Mouse (Mus musculus) MEL-GATA-1-ER (cell line): ENCODE results near the gene Arid3b.
"Not testable (repeated sequence)": the region's sequence is repeated elsewhere in the genome, so short reads cannot be mapped to it uniquely, and the experiment has no call there.

ENCODE experiments used
- DNase-seq: peaks from one replicate; pipeline ENCODE4 v3.0.0-alpha.2; 2012; ENCODE audit warnings: low read depth; ENCODE audit errors: extremely low read depth

The Arid3b gene

DNA sequence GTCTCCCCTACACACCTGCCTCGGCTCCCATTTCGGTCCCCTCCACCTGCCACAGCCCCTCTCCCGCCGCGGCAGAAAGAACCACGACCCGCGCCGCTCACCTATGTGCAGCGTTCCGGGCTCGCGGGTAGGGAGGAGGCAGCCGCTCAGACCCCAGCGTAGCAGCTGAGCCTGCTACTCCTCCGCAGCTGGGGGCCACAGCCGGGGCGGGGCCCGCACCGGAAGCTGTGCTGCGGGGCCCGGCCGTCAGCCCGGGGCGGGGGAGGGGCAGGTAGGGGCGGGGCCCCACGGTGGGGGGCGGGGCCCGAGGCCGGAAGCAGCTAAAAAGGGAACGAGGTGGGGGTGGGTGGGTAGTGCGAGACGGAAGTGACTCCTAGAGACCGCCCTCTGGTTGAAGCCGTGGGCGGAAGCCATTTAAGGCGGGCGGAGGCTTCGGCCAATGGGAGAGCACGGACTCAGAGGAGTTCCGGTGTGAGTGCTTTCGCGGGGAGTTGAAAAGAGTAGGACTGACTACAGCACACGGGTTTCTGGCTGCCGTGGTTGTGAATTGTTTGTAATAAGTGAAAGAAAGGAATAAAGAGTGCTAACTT lies at the start of gene Arid3b:
Arid3b (minus strand) TSS at position 213 of the 590 bp plus-strand sequence.
- DNase-seq, result peak; percentile 93

DNA sequence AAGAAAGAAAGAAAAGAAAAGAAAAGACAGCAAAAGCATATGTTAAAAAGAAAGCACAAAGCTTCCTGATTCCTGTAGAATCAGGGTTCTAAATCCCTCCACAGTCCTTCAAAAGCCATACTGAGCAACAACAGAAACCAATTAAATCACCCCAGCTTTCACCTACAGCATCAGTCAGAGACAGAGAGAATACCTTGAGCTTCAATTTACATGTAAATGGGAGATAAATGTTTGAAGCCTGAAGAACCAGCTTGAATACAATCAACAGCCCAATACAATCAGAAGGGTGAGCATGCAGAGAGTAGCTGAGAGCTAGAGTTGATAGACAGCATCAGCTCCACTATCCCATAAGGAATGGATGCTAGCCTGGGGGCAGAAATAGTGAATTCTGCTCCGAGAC lies 46.8 kb upstream of the Arid3b start:
- DNase-seq, result no peak

DNA sequence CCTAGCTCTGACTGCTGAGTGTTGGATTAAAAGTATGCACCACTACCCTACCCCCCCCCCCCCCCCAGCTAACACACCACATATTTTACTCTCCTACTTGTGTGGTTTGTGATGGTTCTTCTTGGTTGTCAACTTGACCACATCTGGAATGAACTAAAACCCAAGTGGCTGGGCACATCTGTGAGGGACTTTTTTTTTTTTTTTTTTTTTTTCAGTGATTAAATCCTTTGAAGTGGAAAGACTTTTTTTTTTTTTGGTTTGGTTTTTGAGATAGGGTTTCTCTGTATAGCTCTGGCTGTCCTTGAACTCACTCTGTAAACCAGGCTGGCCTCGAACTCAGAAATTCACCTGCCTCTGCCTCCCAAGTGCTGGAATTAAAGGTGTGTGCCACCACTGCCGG lies 45.2 kb upstream of the Arid3b start:
- DNase-seq, result not testable (repeated sequence)

DNA sequence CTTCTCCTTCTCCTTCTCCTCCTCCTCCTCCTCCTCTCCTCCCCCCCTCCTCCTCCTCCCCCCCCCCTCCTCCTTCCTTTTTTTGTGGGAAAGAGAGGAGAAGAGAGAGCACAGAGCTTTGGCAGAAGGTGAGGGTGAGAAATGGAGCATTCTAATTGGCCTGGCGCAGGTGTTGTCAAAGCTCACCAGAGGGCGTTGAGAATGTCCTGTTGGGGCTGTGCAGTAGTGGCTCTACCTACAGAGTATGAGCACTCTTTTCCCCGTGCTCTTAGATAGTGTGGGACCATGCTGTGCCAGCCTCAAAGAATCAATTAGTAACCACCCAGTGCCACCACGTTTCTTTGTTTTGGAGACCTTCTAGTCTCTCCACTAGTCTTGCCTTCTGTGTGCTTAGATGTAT lies 43.7 kb upstream of the Arid3b start:
- no peak for DNase-seq

DNA sequence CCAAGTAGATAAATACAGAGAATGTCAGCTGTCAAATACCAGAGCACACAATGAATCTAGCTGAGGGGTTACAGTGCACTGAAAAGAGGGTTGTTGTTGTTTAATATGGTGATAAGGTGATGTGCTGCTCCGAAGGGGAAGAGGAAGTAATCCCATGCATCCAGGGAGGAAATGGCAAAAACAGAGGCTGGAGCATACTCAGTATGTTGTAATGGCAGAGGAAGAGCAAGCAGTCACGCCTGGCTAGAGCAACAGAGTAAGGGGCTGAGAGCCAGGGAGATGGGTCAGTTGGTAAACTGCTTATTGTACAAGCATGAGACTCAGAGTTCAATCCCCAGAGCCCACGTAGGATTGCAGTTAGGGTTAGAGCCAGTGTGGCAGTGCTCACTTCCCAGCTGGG lies 42.6 kb upstream of the Arid3b start:
- no peak for DNase-seq

- no peak for DNase-seq
Observed at GRCm38 (mm10) chr9:57874994-57875393, 38.4 kb upstream of the Arid3b start.

- no peak for DNase-seq
Observed at GRCm38 (mm10) chr9:57874134-57874533, 37.5 kb upstream of the Arid3b start.

- DNase-seq, result no peak
Observed at GRCm38 (mm10) chr9:57870273-57870816, 33.8 kb upstream of the Arid3b start.

GRCm38 (mm10) chr9:57868767-57869166 lies 32.2 kb upstream of the Arid3b start:
- DNase-seq, result no peak

- DNase-seq, result no peak
Observed at GRCm38 (mm10) chr9:57867880-57868279, 31.3 kb upstream of the Arid3b start.

- DNase-seq, result no peak
Observed at GRCm38 (mm10) chr9:57867236-57867635, 30.6 kb upstream of the Arid3b start.

GRCm38 (mm10) chr9:57866530-57866929 lies 29.9 kb upstream of the Arid3b start:
- DNase-seq, result no peak

DNA sequence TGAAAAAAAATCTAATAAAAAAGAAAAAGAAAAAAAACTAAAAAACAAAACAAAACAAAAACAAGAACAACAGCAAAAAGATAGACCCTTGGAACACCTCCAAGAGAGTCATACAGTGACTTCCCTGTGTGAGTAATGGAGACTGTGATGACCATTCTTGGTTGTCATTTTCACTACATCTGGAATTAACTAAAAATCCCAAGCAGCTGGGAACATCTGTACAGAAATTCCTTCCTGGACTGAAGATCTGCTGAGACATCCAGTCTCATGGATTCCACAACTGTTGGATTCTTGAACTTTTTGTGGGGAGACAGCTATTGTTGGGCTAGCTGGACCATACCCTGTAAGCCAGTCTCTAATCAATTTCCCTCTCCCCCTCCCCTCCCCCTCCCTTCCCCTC lies 27.7 kb upstream of the Arid3b start:
- DNase-seq, result no peak

DNA sequence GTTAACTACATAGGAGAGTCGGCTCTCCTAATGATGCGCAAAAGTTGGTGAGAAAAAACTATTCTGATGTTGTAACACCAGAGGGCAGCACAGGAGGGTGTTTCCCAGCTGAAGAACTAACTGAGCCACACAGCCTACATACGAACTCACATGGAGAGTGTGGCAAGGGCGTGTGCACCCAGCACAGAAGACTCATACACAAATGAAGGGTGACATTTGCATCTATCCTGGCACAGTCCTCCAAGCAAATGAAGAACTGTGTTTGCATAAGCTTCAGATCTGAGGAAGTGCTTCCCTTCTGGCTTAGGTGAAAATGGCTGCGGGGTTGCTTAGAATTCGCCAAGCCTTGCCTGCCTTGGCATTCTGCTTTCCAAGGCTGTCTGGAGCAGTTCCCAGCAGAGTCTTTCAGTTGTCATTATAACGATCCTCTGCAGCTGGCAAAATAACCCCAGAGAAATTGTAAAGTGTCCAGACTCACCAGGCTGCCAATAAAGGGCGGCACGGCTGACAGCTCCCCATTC lies 25.4 kb upstream of the Arid3b start:
- peak; percentile 36 for DNase-seq

- no peak for DNase-seq
Observed at GRCm38 (mm10) chr9:57856456-57856855, 19.9 kb upstream of the Arid3b start.

- DNase-seq, result no peak
Observed at GRCm38 (mm10) chr9:57854280-57854679, 17.7 kb upstream of the Arid3b start.

DNA sequence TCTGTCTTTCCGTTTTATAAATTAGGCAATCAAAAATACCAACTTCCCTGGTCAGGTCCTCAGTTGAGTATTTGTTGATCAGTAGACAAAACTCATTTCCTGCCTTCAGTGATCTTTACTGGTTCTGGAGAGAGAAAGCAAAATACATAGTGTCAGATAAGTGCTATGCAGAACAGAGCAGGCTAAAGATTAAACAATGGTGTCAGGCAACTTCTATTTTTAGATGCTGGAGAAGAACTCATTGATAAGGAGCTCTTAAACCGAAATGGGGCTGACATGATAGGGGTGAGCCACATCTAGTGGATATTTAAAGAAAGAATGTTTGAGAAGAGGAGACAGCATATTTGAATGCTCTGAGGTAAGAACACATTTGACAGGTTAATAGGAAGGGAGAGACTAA lies 2.4 kb upstream of the Arid3b start:
- peak; percentile 33 for DNase-seq

DNA sequence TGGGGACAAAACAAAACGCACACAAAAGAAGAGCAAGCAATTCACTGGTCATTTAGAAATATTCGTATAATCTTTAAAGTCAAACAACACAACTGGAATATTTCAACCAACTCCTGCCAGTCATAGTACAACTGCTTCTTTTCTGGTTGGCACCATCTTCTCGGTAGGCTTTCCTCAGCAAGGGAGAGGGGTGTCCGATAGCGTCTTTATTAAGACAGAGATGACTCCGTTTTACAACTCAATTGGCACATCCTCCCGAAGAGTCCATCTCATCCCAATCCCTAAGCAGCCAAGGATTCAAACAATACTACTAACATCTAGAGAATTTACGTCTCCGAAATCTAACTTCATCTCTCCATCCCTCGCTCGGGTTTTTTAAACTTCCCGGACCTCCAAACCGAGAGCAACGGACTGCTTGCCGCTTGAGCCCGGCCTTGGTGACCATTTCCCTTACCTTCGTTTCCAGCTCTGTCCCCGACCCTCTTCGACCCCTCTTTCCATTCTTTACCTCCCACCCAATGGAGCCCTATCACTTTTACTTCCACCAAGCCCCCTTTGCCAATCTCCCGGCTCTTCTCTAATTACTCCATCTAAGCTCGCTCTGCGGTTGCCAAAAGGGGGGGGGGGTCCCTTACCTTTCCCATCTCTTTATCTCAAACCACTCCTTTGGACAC lies 615 bp downstream of the Arid3b start:
- no peak for DNase-seq

DNA sequence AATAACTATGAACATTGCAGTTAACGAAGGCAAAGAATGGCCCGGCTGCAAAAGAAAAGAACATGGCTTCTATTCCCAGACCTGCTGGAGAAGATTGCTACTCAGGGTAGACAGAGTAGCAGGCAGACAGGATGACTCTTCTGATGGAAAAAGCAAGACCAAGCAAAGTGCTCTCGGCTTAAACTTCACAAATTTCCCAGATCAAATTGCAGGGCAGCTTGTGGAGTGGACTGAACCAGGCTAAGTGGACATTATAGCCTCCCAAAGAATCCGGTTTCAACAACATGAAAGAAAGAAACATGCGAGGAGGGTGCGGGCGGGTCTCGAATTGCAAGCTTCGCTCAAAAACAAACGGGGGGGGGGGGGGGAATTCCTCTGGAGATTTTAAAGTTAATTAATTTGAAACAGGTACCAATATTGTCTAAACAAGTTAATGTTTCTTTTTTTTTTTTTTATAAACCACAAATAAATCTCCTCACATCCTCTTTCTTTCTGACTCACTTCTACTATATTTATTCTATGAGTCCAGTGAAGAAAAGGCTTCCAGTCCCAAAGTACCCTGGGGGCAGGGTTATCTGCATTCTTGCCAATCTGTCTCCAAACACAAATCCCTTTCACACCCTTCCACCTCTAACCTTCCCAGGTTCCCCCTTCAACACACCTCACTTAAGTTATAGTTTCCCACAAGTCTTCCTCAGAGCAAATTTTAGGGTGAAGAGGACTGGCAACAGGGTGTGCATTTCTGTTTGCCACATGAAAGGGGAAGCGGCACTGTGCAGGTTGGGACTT lies 1.8 kb downstream of the Arid3b start:
- no peak for DNase-seq

GRCm38 (mm10) chr9:57833762-57834471 lies 2.7 kb downstream of the Arid3b start:
- DNase-seq, result no peak
